8 mouse cellular contexts compared by ENCODE assay signal in genomic region chr9:96028818-96029217, GRCm38 (mm10).
DNase-seq lines count a peak whose midpoint lies in the region.

No protein-coding gene starts in this region.

- peak; percentile 14 for DNase-seq in gastrocnemius, postnatal 10 days
- DNase-seq in gastrocnemius, postnatal 36 days, result no peak
- DNase-seq in right cerebral cortex, adult 18-20 months, result peak; percentile 11
- DNase-seq in right cerebral cortex, postnatal 25 days, result no peak
- peak; percentile 69 for DNase-seq in brain, adult 2 months (ENCODE audit: low read depth, low spot score)
- peak; percentile 39 for DNase-seq in heart, postnatal 4 days
- peak; percentile 44 for DNase-seq in lung, postnatal 14 days
- DNase-seq in telencephalon, adult 2 months (ENCODE audit: low read depth, low spot score), result peak; percentile 4

- intact Hi-C loops in gastrocnemius, postnatal 36 days (cut with DNase I), result no loop called here

Comparison
In these comparisons a context has a peak if more than half of its experiments do, and no peak if none do; other contexts are left out.
1. DNase-seq: peak in gastrocnemius, postnatal 10 days (single experiment), right cerebral cortex, adult 18-20 months (single experiment), brain, adult 2 months (single experiment), heart, postnatal 4 days (single experiment), lung, postnatal 14 days (single experiment) and telencephalon, adult 2 months (single experiment); none in gastrocnemius, postnatal 36 days (0 of 2) and right cerebral cortex, postnatal 25 days (single experiment).